Comparison of ENCODE assay signal across 22 mouse cellular contexts in the genomic region with DNA sequence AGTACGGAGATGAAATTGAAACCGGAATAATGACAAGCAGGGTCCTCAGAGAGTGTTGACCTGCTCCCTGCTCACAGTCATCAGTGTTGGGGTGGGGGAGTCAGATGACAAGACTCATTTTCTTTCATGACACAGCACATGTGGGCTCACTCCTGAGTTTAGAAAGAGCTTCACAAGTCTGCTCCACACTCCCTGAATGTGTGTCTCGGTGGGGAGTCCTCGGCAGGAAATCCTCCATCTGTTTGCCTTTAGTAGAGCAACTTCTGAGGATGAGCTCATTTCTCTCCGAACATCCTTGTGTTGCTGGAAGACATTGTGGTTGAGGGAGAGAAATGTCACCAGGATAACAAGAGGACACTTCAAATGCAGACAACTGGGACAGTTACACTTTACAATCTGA.
DNase-seq lines count a peak whose midpoint lies in the region; ATAC-seq and TF ChIP-seq lines count a peak whose summit lies in the region.
"Had no signal": no experiment of that assay in that cellular context is flagged by ENCODE, and none has a peak within 500 bp of the region (broad histone marks: within the 10 kb centered on the region; RNA-seq: fewer than 3 reads in every experiment).

No protein-coding gene starts in this region.

- H3K4me3 ChIP-seq in intestine, embryonic 16.5 days (ENCODE audit: low read length), result no peak overlapping the region
- H3K4me3 ChIP-seq in intestine, postnatal 0 days (ENCODE audit: low read depth, low read length), result no peak overlapping the region
- no peak overlapping the region for H3K4me3 ChIP-seq in cerebellum, adult 2 months (replicated peaks; ENCODE audit: insufficient read depth, low read depth, low read length)
- H3K4me3 ChIP-seq: embryonic facial prominence, embryonic 12.5 days; gastrocnemius, adult 2 months; megakaryocyte, embryonic 14.5 days; neural tube, embryonic 15.5 days had no signal

- ATAC-seq in intestine, embryonic 16.5 days, result no peak
- ATAC-seq in intestine, postnatal 0 days, result no peak

- H3K27me3 ChIP-seq in intestine, embryonic 16.5 days (replicated peaks; ENCODE audit: control insufficient read depth, insufficient read depth, low read length), result no peaks in the 10 kb centered on the region
- no peaks in the 10 kb centered on the region for H3K27me3 ChIP-seq in intestine, postnatal 0 days (replicated peaks; ENCODE audit: control insufficient read depth, insufficient read depth, low read length)
- H3K27me3 ChIP-seq in cerebellum, adult 2 months (ENCODE audit: control insufficient read depth, insufficient read depth, low read length), result no peaks in the 10 kb centered on the region
- H3K27me3 ChIP-seq: embryonic facial prominence, embryonic 12.5 days; megakaryocyte, embryonic 14.5 days; neural tube, embryonic 15.5 days had no signal

- H3K9me3 ChIP-seq in intestine, embryonic 16.5 days (ENCODE audit: control insufficient read depth, low read length), result no peaks in the 10 kb centered on the region
- H3K9me3 ChIP-seq in intestine, postnatal 0 days (ENCODE audit: control insufficient read depth), result no peaks in the 10 kb centered on the region
- H3K9me3 ChIP-seq: embryonic facial prominence, embryonic 12.5 days; neural tube, embryonic 15.5 days had no signal

- no peak for TF ChIP-seq CTCF in intestine, postnatal 0 days (IDR thresholded peaks at IDR 0.05; ENCODE audit: low read depth)
- TF ChIP-seq CTCF in cerebellum, adult 2 months (IDR thresholded peaks at IDR 0.05; ENCODE audit: borderline replicate concordance, insufficient read depth, low read depth, low read length), result no peak

- no peak for TF ChIP-seq POLR2A in cerebellum, adult 2 months (IDR thresholded peaks at IDR 0.05; ENCODE audit: borderline replicate concordance, insufficient read depth, low read length)

- H3K27ac ChIP-seq in intestine, embryonic 16.5 days (ENCODE audit: low read length), result 0 out of 2 replicates have a peak overlapping the region, but pooled peaks have one; percentile 23
- no peak overlapping the region for H3K27ac ChIP-seq in intestine, postnatal 0 days (ENCODE audit: low read depth, low read length)
- no peak overlapping the region for H3K27ac ChIP-seq in cerebellum, adult 2 months (ENCODE audit: insufficient read depth, low read length)
- H3K27ac ChIP-seq: embryonic facial prominence, embryonic 12.5 days; gastrocnemius, adult 2 months; hindbrain, embryonic 14.5 days; liver, embryonic 14.5 days; neural tube, embryonic 15.5 days had no signal

- 59% methylated on average over 5 of the region's 5 CpGs for WGBS in intestine, embryonic 16.5 days
- 61% methylated on average over 5 of the region's 5 CpGs for WGBS in intestine, postnatal 0 days
- 56% methylated on average over 5 of the region's 5 CpGs for WGBS in cerebellum, adult 2 months

- no peaks in the 10 kb centered on the region for H3K36me3 ChIP-seq in intestine, embryonic 16.5 days (ENCODE audit: control insufficient read depth, insufficient read depth, low read length)
- no peaks in the 10 kb centered on the region for H3K36me3 ChIP-seq in intestine, postnatal 0 days (ENCODE audit: control insufficient read depth, insufficient read depth)
- H3K36me3 ChIP-seq: embryonic facial prominence, embryonic 12.5 days; neural tube, embryonic 15.5 days had no signal

- intact Hi-C loops in left cerebral cortex, postnatal 14 days (cut with DNase I), result no loop called here

- H3K4me1 ChIP-seq in intestine, embryonic 16.5 days (ENCODE audit: control insufficient read depth, insufficient read depth, low read length), result no peaks in the 10 kb centered on the region
- H3K4me1 ChIP-seq in intestine, postnatal 0 days (replicated peaks; ENCODE audit: control insufficient read depth, insufficient read depth, low read length), result no peaks in the 10 kb centered on the region
- peaks cover 2% of the 10 kb centered on the region; the same call in 1 of the 2 replicates for H3K4me1 ChIP-seq in cerebellum, adult 2 months (ENCODE audit: control insufficient read depth, insufficient read depth, low read length)
- H3K4me1 ChIP-seq: megakaryocyte, embryonic 14.5 days; neural tube, embryonic 15.5 days had no signal

- no peak overlapping the region for H3K9ac ChIP-seq in intestine, embryonic 16.5 days (ENCODE audit: low read depth, low read length)
- no peak overlapping the region for H3K9ac ChIP-seq in intestine, postnatal 0 days (ENCODE audit: low read depth, low read length)
- H3K9ac ChIP-seq: embryonic facial prominence, embryonic 12.5 days; hindbrain, embryonic 14.5 days; liver, embryonic 14.5 days; neural tube, embryonic 15.5 days had no signal

- no peak overlapping the region for H3K4me2 ChIP-seq in intestine, embryonic 16.5 days (ENCODE audit: low read depth, low read length)
- no peak overlapping the region for H3K4me2 ChIP-seq in intestine, postnatal 0 days (replicated peaks; ENCODE audit: low read depth)
- H3K4me2 ChIP-seq: embryonic facial prominence, embryonic 12.5 days; hindbrain, embryonic 14.5 days; neural tube, embryonic 15.5 days had no signal

- peak; percentile 52 for DNase-seq in right cerebral cortex, adult 18-20 months
- no peak for DNase-seq in right cerebral cortex, postnatal 4 days
- peak; percentile 56 to 67 for DNase-seq in left cerebral cortex, postnatal 14 days (ENCODE audit: low spot score in 2 of 2)
- DNase-seq in heart, adult 8-10 months (ENCODE audit: low spot score), result no peak
- no peak for DNase-seq in adipocyte (ENCODE audit: low spot score)
- DNase-seq in cerebellum, adult 2 months, result no peak
- DNase-seq: adrenal gland, adult 2 months; cerebellum, adult 9-11 months; gastrocnemius, adult 2 months; heart, adult 11 months; heart, postnatal 10 days; kidney, adult 18-20 months; kidney, postnatal 25 days; lung, postnatal 10 days; thymus, postnatal 4 days had no signal

Comparison
In these comparisons a context has a peak if more than half of its experiments do, and no peak if none do; other contexts are left out.
1. DNase-seq: peak in right cerebral cortex, adult 18-20 months (single experiment) and left cerebral cortex, postnatal 14 days (2 of 2); none in right cerebral cortex, postnatal 4 days (single experiment), heart, adult 8-10 months (single experiment), adipocyte (single experiment) and cerebellum, adult 2 months (0 of 2).